Mouse (Mus musculus): Measurements from ENCODE around the gene Tspan32. TPM values are rescaled to one million over a fixed set of nuclear protein-coding genes. Genes with fewer than 3 reads are reported as not detected.

The Tspan32 gene
- polyA plus RNA-seq, 1 experiment, result 111 TPM

DNA sequence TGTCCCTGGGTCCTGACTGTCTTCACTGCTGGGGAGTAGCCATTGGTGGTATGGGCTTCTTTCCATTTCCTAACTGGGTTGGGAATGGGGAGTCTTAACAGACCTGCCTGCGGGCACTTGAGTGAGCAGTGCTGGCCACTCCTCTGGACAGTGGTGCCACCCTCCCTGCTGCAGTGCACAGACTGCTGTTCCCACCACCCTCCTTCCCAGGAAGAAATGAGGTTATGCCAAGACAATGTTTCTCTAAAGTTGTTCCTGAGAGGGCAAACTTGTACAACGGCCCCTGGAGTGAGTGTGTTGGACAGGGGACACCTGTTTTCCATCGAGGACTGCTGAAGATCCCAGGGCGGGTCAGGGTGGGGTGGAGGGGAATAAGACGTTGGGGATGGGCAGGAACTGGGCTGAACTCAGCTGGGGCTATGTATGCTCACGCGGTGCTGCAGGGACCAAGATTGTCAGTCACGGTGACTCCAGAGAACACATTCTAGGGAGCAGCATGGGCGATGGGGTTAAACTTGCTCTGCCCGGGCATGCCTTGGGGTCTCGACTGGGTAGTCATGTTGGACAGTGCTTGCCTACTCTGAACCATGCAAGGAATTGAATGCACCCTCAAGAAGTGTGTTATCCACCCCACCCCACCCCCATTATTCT is 49.2 kb downstream of the Tspan32 start:
- no peak for TF ChIP-seq GATA1 (IDR thresholded peaks at IDR 0.05; ENCODE audit: low read length)

DNA sequence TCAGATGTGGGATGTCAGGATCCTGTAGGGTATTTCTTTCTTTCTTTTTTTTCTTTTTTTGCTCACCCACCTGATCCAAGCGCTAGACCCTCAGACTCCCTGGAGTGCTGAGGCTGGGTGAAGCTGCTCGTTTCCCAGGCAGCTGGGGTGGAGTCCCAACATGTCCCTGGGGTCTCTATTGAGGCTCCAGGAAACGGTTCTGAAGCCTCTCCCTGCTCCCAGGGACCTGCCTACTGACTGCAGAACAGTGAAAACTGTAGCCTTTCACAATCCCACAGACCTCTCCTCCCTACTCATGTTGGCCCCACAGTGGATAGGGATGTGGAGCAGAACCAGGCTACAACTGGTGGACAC is 49.7 kb downstream of the Tspan32 start:
- TF ChIP-seq GATA1 (IDR thresholded peaks at IDR 0.05; ENCODE audit: low read length), result no peak

DNA sequence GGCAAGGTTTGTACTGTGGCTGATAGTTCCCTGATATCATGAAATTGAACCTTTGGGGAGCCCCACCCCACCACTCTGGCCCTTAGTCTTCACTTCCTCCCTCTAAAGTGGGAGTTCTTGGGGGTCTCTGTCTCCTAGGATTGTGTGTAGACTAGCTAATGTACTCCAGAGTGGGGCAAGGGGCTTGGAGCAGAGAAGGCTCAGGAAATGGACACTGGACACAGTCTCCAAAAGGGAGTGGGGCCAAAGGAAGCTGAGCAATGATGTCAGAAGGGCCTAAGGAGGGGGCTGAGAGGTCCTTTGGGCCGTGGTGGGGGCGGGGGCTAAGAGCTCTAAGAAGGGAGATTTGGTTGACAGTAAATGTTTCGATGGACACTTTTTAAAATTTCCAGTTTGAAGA is 50.2 kb downstream of the Tspan32 start:
- TF ChIP-seq GATA1 (IDR thresholded peaks at IDR 0.05; ENCODE audit: low read length), result no peak

DNA sequence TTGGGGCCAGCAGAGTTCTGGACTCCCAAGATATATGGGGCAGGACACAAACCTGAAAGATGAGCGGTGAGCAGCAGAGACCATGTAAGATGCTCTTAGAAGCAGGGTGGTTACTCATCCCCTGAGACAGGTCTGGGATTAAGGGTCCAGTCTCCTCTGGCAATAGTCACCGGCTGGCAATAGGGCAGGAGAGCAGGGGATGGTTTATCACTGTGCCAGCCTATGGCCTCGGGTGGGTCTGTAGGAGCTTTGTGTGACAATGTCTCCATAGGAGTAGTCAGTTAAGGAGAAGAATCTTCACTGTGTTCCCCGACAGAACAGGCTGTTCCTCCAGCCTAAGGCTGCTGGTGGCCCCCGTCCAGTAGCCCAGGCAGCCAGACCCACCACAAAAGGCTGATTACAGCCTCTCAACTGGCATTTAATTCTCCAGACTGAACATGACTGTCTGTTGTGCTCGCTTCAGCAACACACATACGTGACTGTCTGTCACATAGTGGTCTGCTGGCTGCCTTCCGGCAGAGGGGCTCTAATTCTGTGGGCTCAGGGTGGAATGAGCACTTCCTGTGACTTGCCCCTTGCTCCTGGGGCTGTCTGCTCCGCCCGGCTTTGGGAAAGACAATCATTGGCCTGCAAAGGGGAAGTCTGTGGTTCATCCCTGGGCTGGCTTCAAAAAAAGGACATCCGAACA is 50.8 kb downstream of the Tspan32 start:
- no peak for TF ChIP-seq GATA1 (IDR thresholded peaks at IDR 0.05; ENCODE audit: low read length)

DNA sequence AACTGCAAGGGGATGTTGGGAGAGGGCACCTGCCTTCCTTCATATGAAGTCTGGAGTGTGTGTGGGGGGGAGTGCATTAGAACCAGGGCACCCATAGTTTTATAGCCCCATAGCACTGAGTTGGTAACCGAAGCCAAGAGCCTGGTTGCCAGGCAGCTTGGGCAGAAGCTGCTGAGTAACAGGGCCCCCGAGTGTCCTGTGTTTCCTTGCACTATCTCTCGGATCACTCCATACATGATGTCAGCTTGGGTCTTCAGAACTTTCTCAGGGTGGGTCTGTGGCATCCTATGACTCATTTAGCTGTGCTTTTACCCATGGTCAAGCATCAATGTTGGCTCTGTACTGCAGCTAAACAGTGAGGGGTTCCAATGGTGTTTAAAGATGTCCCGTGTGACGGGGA is 52.2 kb downstream of the Tspan32 start:
- TF ChIP-seq GATA1 (IDR thresholded peaks at IDR 0.05; ENCODE audit: low read length), result no peak

DNA sequence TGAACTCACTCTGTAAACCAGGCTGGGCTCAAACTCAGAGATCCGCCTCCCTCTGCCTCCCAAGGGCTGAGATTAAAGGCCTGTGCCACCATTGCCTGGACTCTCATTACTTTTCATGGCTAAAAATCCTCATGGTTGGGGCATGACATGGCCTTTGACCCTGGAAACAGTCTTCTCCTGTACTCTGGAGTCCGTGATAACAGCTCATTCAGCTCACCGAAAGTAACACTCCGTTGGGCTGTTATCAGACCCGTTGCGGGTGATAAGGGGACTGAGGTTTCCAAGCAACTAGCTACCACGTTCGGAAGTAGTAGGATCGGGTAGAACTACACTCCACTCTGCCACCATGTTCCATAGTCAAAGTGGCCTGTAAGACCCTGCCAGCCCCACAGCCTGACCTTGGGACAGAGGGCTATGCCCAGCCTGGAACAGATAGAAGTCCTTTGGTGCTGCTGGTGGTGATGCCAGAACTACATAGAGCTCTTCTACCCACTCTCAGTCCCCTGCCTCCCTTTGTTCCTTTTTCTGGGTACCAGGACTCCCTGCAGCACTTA is 52.9 kb downstream of the Tspan32 start:
- peak; percentile 88 for TF ChIP-seq GATA1 (IDR thresholded peaks at IDR 0.05; ENCODE audit: low read length)

DNA sequence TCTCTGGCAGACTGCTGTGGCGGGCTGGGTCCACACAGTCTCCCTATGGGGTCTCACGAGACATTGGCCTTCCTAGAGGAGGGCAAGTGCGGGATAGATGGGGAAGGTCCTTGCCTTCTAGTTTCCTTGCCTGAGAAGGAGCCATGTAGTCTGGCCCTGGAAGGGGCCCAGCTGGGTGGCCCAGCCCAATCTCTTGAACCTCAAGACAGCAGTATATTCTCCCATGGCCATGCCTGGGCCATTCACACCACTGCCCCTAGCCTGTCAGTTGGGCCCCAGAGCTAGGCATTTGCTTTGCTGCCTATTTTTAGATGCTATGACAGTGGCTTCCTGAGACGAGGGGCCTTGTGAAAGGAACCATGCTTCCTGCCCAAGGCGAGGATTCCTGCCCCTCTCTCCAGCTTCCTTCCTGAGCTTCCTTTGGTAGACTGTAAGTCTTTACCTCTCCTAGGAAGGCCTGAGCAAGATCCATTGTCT is 53.4 kb downstream of the Tspan32 start:
- no peak for TF ChIP-seq GATA1 (IDR thresholded peaks at IDR 0.05; ENCODE audit: low read length)

DNA sequence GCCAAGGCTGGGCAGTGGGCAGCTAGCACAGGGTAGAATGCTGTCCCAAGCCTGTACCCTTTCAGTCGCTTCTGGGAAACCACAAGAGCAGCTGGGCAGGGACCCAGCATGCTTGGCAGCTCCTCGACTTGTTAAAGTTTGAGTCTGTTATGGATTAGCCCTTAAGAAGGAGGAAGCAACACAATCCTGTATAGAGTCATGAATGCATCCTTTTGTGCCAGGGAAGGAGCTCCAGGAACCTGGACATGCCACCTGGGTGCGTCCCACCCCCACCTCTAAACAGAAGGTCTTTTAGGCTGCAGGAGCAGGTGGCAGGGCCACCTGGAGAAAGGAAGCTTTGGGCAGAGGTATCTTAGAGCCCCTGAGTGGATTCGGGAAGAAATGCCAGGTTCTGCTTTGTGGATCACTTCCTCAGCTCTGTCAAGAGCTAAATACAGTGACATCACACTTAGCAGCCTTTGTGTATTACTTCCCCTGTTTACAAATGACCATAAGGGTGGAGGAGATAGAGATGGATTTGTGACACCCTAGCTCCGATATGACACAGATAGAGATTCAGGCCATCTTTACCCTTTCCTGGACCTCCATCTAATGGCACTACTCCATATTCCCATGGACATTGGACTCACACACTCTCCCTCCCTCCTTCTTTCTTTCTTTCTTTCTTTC is 54.5 kb downstream of the Tspan32 start:
- TF ChIP-seq GATA1 (IDR thresholded peaks at IDR 0.05; ENCODE audit: low read length), result no peak

DNA sequence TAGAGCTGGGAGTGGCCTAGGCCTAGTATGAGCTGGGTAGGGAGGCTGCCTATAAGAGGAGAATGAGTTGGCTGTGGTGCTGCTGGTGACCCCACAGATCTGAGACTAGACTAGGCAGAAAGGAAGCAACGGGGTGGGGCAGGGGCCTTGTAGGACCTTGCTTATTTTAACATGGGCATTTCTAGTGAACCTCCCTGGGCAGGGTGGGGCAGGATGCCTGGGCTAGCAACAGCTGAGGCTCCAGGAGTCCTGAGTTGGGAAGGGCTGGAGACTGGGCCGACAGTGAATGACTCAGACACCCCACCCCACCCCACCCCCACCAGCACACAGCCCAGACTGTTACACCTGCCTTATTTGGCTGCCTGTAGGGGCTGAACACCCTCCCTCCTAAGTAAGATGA is 57.9 kb downstream of the Tspan32 start:
- TF ChIP-seq GATA1 (IDR thresholded peaks at IDR 0.05; ENCODE audit: low read length), result no peak

DNA sequence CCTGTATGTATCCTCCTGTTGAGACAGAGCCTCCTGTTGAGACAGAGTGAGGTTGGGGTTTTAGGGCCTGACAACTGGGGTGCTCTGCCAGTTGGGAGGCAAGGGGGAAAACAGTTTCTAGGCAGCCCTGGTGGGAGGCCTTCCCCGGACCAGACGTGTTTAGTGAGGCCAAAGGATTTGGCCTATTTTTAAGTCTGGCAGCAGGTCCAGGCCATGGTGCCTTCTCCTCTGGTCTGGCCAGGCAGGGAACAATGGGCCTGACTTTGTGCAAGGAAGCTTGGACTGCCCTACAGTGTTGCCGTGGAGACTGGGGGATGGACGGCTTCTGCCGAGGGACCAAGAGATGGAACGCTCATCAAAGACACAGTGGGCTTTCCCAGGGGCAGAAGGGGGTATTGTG is 59.4 kb downstream of the Tspan32 start:
- no peak for TF ChIP-seq GATA1 (IDR thresholded peaks at IDR 0.05; ENCODE audit: low read length)

DNA sequence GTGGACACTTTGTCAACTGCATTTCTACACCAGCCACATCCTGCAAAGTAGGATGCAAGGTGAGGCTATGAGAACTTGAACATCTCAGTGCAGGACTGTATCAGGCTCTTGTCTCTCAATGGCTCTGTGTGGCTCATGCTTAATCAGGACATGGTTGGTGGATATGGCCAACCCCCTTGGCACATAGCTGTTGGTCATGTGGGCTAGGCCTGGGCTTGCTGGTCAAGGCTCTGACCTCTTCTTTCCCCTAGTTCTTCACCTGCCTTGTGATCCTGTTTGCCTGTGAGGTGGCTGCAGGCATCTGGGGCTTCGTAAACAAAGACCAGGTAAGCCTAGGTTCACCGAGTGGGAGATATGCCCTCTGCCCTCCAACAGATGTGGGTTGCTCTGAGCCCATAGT is 60.8 kb downstream of the Tspan32 start:
- TF ChIP-seq GATA1 (IDR thresholded peaks at IDR 0.05; ENCODE audit: low read length), result no peak

DNA sequence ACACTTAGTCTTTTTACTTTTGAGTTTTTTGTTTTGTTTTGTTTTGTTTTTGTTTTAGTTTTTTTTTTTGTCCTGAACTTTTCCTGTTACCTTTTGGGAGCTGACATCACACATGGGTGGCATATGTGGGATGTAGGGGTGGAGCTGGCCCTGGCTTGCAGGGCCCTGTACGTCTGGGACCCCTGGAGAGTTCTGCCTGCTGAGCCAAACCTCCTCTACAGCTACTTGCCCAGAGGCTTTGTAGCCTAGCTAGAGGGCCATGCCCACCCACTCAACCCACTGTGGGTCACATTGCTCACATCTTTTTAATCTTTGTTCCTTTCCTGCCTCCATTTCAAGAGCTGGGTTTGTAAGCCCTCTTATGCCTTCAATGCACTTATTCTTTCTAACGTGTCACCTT is 62.6 kb downstream of the Tspan32 start:
- TF ChIP-seq GATA1 (IDR thresholded peaks at IDR 0.05; ENCODE audit: low read length), result no peak

DNA sequence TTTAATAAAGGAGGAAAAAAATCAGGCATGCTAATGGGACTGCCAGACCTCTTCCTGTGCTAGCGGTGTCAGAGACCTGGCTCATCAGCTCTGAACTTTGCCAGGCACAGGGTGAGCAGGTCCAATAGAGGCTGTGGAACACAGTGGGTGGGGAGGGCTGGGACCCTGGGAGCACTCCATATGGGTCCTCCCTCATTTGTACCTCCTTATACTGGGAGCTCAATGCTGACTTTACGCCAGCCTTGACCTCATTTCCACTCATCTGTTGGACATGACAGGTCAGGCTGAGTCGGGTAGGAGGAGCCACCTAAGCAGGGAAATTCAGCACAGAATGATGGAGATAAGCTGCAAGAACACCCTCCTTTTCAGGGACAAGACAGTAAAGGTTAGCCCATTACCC is 63.1 kb downstream of the Tspan32 start:
- no peak for TF ChIP-seq GATA1 (IDR thresholded peaks at IDR 0.05; ENCODE audit: low read length)

DNA sequence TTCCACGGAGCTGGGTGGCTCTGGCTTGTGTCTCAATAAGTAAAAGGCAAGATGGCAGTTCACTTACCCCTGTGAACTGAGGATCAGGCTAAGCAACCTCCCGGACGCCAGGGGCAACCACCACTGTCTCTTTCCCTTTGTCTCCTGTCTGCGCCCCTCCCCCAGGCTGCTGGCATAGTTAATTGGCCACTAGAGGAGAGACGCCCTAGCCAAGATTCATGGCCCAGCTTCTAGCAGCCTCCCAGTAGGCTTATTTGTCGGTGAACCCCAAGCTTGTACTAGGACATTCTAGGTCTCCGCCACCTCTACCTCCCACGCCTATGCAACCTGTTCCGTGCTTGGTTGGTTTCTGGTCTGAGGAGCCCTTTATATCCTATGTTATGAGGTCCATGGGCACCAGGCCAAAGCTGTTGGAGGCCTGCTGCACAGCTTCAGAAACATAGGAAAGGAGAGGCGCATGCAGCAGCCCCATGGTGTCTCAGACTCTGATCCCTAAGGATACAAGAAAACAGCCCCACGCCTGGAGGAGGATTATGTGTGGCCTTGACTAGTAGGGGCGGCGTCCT is 63.6 kb downstream of the Tspan32 start:
- TF ChIP-seq GATA1 (IDR thresholded peaks at IDR 0.05; ENCODE audit: low read length), result no peak

DNA sequence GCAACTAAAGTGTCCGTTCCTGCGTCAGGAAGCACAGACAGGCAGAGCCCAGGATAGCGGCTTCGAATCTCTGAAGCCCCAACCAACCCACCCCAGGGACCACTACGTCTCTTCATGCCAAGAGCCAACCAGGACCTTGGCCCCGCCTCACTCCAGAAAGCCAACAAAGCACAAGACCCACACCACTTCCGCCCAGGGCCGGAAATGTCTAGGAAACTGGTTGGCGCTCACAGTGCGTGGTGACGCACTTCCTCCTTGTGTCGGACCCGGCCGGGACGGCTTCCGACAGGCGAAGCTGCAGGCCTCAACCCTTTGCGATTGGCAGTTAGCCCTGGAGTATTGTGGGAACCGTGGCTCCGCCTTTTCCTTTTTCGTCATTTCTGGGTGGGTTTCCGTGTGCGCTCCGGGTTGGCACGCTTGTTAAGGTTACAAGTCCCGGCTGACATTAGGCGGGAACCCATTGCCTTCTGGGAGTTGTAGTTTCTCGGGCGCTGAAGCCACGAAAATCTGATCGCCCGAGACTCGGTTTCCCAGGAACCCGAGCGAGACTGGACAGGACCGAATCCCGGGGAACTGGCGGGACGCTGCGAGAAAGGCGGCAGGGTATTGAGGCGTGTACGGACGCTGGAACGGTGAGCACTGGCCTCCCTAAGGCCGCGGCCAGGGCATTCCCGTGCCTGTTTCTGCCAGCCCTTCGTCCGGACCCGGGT is 64.2 kb downstream of the Tspan32 start, which contains the start of gene Tssc4:
Gene Tssc4 (plus strand): TSS at position 368 of the 710 bp plus-strand sequence.
- TF ChIP-seq GATA1 (IDR thresholded peaks at IDR 0.05; ENCODE audit: low read length), result no peak

Other genes with a start within 250 kb of the Tspan32 start
- not detected in 2 replicates for gene Th, start 73.9 kb upstream of the Tspan32 start, polyA plus RNA-seq (2012)
- gene Ascl2, start 35.8 kb upstream of the Tspan32 start, polyA plus RNA-seq (2012), result 0.03 and 0.16 TPM in 2 replicates
- 103 and 152 TPM in 2 replicates for gene Cd81, start 47.7 kb downstream of the Tspan32 start, polyA plus RNA-seq (2012)
- gene Tssc4, start 64.2 kb downstream of the Tspan32 start, polyA plus RNA-seq (2012), result 235 and 294 TPM in 2 replicates
- not detected in 2 replicates for gene Trpm5, start 89.6 kb downstream of the Tspan32 start, polyA plus RNA-seq (2012)
- gene Kcnq1, start 101.3 kb downstream of the Tspan32 start, polyA plus RNA-seq (2012), result not detected in 2 replicates

Measured in G1E-ER4 (cell line).